Mouse (Mus musculus): ENCODE data around the gene Ddx50.
A peak's percentile ranks its signal among the peaks of the same experiment; 100 is the strongest.

Ddx50 gene

DNA sequence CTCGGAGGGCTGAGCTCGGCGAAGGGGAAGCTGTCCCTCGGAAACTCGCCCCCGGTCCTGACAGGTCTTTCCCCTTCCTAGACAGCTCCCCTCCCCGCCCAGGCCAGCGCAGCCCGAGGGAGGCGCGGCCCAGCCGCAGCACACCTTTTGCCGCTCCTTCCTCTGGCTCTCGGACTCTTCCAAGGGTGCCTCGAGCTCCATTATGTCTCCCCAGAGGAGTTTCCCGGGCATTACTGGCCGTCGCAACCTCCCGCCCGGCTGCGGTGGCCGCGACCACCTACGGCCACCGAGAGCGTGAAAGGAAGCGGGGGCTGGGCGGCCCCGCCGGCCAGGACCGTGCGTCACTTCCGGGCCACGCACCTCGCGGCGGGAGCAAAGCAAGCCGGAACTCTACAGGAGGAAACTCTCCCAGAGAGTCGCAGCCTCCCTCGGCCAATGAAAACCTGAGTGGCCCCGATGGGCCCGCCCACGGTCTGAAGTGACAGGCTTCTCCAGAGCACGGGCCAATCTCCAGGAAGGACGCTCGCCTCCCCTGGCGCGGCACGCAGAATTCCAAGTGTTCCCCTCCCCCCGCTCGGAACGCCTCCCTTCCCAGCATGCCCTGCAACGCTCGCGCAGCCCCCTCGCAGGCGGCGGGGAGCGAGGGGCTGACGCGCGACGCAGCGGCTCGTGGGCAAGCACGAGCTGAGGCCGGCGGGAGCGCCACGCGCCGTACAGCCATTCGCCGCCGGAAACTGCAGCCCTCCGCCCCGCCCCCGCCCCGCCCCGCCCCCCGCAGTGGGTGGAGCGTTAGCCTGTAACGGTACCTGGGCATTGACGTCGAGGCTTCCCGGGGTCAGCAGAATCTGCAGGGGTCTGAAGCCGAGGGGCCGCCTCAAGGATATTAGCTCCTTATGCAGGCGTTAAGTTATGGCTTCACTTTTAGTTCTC, at the start of gene Ddx50:
Ddx50 (minus strand) TSS at position 338 of the 930 bp plus-strand sequence.
- DNase-seq, result peak; percentile 99

DNA sequence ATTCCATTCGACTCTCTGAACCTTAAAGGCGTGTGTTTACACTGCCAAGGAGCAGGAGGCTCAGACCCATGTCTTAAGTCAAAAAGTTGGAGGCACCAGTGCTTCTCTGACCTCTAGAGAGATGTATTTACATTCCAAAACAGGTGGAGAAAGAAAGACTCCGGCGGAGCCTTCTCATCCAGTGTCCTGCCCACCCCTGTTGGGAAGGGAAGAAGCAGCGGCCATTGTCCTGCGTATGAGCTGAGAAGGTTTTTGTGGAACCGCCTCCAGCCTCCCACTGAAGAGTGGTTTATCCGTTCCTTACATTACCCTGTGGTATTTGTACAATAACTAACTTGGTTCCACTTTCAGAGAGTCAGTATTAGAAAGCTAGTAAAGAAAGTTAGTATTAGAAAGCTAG, 41.8 kb upstream of the Ddx50 start:
- no peak for DNase-seq

DNA sequence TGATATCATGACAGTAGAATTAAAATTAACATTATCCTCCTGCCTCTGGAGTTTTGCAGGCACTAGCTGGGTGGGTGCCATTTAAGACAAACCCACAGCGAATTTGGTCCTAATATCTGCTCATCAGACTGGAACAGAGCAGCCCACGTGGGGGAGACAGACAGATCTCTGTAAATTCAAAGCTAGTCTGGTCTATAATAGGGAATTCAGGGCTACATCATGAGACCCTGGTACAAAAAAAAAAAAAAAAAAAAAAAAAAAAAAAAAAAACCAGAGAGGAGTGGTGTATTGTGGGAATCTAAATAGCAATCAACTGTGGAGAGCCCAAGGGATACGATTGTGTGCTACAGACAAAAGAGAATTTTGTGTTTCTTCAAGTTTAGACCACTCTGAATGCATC, 41.2 kb upstream of the Ddx50 start:
- DNase-seq, result no peak

DNA sequence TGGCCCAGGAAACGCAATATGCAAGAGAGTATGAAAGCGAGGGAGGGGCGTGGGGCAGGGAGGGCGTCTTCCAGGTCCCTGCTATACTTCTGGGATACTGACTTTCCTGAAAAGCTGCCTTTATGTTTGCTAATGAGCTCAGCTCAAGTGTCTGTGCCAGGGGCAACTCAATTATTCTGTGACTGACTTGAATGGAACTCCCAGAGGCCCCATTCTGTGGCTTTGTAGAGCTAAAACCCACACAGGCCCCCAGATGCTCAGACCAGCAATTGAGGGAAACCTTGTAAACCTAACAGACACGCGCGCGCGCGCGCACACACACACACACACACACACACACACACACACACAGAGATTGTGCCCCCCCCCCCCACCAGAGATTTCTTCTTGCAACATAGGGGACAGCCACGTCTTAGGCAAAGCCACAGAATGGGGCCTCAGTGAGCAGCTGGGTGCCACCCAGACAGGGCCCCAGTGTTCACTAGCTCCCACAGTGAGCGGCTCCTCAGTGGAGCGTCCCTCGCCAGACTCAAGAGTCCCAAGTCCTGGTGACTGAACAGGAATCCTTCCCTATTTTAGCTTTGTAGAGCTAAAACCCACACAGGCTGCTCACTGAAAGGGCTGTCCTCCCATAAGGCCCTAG, 36.1 kb upstream of the Ddx50 start:
- DNase-seq, result no peak

DNA sequence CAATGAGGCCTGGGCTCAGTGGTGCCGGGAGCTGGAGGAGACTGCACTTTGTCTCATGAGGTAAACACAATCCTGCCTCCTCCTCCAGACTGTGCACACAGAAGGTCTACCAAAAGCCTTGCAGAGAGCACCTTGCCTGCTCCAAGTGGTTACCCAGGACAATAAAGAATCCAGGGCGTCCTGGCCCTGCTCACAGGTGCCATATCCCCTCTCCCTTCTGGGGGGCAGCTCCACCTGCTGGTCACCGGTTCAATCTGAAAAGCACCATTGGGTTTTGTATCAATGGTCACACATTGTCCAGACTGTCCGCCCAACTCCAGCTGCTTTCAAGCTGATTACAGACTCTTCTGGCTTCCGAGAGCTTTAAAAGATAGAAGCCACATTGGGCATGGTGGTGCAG, 32.0 kb upstream of the Ddx50 start:
- peak; percentile 49 for DNase-seq

DNA sequence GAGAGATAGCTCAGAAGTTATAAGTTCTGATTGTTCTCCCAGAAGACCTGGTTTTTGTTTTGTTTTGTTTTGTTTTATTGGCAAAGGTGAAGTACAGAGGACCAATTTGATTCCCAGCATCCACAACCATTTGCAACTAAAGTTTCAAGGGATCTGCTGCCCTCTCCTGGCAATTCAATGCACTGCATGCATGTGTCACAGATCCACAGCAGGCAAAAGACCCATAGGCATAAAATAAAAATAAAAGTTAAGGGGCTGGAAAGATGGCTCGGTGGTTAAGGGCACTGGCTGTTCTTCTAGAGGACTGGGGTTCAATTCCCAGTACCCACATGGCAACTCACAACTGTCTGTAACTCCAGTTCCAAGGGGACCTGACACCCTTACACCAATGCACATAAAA, 28.8 kb upstream of the Ddx50 start:
- no peak for DNase-seq

DNA sequence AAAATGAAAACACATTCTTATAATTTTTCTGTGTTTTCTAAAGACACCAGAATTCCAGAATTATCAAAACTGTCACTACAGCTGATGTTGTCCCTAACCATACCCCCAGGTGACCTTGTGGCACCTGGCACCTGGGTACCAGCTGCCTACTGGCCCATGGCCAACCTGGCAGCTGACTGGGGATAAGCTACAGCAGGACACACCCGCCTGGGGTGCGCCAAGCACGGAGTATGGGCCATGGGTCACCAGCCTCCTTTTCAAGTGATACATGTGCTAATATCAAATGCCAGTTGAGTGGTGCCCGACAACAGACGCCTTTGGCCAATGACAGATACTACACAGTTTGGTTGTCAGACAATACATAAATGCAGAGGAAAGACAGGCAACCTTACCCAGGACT, 26.3 kb upstream of the Ddx50 start:
- no peak for DNase-seq

DNA sequence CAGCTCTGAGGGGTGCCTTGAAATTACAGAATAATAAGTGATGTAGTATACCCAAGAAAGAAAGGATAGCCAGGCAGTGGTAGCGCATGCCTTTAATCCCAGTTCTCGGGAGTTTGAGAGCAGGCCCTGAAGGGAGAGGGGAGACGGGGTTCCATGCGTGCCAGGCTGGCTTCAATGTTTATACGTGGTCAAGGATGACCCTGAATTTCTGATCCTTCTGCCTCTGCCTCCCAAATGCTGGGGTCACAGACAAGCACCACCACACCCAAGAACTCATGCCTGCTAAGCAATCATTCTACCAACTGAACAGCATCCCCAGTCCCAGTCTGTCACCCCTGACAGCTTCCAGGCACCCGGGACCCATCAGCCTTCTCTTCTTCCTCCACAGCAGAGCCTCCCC, 25.2 kb upstream of the Ddx50 start:
- no peak for DNase-seq

DNA sequence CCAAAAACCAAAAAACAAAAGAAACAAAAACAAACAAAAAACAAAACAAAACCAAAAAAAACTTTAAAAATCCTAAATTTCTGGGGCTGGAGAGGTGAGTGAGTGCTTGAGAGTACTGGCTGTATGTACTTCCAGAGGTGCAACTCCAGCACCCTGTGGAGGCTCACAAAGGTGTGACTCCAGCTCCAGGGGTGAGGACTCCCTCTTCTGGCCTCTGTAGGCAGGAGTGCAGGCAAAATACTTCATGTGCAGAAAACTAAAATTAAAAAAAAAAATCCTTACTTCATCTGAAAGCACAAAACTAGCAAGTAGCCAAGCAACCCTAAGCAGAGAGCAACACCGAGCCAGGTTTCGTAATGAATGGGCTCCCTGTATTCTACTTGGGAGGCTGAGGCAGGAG, 21.3 kb upstream of the Ddx50 start:
- no peak for DNase-seq

DNA sequence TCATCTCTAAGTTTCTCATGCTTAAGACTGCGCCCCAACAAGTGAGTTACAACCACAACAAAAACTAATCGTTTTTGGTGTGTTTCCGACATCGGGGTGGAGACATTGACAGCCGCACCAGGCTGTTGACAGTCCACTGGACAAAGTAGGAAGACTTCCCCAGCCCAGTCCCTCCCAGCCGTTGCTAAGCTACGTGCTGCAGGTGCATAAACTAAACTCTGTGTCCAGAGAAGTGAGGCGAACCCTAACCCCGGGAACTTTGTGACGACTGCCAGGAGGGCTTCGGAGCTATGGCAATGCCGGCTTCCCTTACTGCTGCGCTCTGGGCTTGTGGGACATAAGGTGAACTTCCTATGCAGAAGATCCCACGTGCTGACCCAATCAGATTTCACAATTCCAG, 18.2 kb upstream of the Ddx50 start:
- DNase-seq, result no peak

DNA sequence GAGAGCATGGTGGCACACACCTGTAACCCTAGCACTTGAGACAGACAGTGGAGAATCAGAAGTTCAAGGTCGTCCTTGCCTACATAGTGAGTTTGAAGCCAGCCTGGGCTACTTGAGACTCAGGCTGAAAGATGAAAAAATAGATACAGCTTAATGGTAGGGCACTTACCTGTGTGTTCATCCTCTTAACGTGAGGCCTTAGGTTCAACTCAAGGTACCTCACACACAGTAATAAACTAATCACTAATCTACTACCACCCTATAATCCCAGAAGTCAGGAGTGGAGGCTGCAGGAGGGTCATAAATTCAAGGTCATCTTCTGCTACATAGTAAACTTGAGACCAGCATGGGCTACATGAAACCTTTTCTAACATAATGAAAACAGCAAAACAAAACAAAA, 17.4 kb upstream of the Ddx50 start:
- DNase-seq, result no peak

DNA sequence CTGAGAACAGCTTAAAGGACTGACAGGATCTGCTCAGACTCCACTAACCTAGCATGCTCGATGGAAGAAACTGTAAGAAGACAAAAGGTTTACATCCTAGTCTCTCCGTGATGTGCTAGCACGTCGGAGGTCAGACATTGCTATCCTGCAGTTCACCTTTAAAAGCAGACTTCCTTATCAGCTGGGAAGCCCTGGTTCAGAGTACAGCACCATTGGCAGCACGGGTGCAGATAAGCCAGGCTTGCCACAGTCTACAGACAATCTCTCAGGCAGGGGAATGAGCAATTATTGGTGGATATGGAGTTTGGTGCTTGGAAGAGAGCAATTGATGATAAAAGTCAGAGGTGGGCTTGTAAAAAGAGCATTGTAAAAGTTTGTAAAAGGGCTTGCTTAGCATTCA, 17.0 kb upstream of the Ddx50 start:
- DNase-seq, result no peak

DNA sequence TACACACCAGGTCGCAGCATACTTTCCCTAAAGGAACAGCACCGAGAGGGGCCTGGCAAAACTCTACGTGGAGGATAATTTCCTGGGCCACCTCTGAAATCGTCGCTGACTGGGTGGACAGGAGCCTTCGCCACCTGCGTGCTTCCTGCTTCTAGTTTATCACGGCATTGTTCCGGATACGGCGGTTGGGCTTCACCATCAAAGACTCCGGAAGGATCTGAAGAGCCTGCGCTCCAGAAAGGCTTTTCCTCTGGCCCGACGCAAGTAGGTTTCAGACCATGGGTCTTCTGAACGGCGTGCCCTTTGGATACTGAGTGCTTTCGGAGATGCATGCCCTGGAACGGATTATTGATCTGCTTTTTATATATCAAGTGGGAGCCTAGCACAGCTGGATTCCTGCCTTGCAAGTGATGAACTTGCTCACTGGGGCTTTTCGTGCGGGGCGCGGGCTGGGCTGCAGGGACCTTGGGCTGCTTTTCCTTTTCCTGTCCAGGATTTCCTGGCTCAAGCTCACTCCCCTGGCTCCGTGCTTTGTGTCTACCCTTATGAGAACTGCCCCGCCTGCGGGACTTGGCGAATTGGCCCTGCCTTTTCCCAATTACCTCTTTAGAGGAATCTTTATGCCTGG, 14.1 kb upstream of the Ddx50 start:
- DNase-seq, result peak; percentile 76

DNA sequence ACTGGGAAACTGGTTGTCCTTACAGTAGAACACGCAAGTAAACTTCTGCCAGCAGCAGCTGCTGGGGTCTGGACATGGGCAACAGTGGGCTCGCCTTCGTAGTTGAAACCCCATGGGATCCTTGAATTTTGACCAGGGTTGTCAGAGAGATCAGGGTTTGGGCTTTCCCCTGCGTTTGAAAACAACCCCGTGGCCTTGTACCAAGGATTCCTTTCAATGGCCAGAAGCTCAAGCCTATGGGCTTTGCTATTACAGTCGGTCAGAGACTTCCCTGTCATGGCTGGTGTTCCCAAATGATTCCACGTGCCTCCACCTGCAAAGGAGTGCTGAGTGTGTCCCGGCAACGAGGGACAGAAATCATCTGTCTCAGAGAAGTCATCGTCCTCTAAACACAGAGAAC, 13.2 kb upstream of the Ddx50 start:
- no peak for DNase-seq

DNA sequence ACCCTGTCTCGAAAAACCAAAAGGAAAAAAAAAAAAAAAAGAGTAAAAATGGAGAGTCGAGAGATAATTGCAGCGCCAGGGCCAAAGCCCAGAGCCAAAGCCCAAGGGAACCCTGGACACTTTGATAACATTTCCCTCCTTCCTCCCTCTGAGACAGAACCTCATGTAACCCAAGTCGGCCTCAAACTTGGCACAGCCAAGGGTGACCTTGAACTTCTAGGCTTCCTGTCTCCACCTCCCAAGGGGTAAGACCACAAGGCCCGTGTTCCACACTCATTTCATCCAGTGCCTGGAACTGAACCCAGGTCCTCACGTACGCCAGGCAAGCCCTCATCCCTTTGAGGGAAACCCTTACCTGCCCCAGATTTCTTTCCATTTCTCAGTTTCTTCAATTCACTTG, 5.7 kb upstream of the Ddx50 start:
- no peak for DNase-seq

DNA sequence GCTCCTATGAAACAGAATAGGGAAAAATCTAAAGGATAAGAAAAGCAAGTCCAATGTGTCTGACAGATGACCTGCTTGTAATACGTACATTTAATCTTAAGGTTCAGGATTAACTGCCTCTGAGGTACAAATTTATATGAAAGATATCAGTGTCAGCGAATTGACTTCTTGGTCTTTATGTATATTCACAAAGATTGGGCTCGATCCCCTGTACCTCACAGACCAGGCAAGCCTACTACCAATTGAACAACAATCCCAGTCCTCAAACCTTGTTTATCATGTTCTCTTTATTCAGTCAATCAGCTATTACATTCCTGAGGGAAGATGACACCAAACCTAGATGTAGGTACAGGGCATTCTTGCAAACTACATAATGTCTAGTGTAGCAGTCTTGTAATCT, 943 bp upstream of the Ddx50 start:
- no peak for DNase-seq

DNA sequence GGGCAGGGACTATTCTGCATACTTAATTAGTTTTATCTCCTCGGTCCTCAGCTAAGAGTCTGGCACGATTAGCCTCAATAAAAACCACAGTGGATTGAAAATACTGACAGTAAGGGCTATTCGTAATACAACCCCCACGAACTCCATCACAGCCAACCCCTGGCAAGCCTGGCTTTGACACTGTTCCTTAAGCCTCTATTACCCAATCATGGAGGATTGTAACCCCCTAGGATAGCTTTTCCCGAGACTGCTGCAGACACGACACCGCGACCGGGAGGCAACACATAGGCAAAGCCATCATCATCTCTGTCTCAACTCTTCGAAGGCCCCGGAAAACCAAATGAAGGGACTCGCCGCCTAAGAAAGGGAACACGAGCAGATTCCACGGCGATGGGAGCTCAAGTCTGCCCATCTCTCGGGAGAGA, 648 bp downstream of the Ddx50 start:
- no peak for DNase-seq

DNA sequence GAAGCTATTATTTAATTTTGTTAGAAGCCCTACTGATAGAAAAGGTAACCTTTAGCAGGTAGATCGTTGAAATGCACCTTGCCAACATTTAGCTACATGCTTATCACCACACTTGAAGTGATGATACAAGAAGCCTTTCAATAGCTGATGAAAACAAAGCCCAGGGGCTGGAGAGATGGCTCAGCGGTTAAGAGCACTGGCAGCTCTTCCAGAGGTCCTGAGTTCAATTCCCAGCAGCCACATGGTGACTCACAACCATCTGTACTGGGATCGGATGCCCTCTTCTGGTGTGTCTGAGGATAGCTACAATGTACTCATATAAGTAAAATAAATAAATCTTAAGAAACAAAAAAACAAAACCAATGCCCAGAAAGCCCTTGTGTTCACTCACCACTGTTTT, 46.9 kb downstream of the Ddx50 start:
- DNase-seq, result no peak

DNA sequence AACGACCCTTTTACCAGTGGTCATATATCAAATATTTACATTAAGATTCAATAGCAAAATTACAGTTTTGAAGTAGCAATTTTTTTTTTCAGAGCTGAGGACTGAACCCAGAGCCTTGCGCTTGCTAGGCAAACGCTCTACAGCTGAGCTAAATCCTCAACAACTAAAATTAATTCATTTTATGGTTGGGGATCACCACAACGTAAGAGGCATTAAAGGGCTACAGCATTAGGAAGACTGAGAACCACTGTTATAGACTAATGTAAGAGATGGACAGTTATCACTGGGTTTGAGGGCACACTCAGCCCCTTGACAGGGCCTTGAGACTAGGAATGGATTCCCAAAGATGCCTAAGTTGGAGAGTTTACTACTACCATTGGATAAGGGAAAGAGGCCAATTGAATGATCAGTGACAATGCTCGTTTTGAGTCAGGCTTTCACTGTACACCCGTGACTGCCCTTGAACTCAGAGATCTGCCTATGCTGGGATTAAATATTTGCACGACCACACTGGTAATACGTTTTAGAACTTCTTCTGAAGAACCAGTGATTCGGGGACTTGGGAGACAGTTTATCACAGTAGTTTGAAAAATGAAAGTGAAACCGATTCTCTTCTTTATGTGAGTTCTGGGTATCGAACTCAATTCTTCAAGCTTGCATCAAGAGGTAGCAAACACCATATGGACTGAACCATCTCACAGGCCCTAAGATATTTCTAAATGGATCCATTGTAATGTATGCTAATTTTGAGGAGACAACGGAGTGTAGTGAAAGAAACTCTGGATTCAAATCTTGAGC, 47.6 kb downstream of the Ddx50 start:
- no peak for DNase-seq

DNA sequence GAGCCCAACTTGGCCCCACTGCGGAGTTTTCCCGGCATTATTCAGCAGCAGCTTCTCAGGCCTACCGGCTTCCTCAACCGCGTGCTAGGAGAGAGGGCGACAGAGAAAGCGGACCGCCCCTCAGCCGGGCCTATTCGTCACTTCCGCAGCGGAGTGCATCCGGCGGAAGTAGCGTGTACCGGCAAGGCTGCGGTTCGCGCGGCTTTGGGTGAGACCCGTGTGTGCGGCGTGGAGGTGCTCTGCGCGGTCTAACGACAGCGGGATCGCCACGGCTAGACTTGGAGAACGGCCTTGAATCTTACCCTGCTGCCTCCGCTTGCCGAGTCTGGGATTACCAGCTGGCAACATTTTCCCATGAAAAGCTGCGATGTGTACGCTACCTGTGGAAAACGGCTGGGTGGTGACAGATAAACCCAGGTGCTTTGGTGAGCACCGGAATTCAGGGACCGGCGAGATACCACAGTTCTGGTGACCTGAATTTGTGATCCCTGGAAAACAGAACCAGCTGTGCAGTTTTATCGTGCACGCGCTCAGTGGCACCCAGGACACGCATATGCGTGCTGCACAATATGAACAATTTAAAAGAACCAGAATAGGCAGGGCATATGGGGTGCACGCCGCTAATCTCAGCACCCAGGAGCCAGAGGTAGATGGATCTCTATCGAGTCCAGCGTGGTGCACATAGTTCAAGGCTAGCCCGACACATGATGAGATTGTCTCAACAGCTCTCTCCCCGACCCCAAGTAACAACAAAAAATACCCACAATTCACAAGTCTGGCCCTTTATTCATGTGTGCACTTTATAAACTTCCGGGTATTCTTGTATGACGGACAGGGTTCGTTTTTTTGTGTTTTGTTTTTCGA, 48.6 kb downstream of the Ddx50 start, which contains the start of gene Ddx21:
Ddx21 (minus strand) TSS at position 105 of the 864 bp plus-strand sequence.
- peak; percentile 92 for DNase-seq

DNA sequence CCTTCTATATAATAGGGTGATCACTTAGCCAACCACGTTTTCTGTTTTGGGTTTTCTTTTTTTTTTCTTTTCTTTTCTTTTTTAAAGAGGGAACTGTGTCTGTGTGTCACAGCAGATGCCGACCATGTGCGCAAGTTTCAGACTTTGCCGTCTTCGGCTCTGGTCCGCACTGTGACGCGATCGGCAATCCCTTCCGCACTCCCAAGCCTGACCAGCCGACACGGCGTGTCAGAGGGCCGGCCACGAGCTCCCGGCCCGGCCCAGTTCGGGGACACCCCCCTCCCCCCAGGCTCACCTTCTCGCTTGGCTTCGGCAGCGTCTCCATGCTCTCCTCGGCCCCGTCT, 49.2 kb downstream of the Ddx50 start:
- DNase-seq, result no peak

Data from kidney, postnatal 14 days (tissue).